Mouse (Mus musculus) bone marrow macrophage, adult 2 months (primary cell): ENCODE measurements at regions not wholly inside any gene's neighbourhood (a gene's known extent, or its start where the extent isn't known, plus 50 kb on each side); places are given as distances from the start of the nearest gene placed in this dataset.

Source experiments
- CTCF ChIP-seq: IDR thresholded peaks from 2 replicates; pipeline ENCODE4 v1.5.1; 2012; ENCODE audit warnings: low read depth, mild to moderate bottlenecking, low read length, moderate library complexity
- POLR2A ChIP-seq: IDR thresholded peaks from 2 replicates; pipeline ENCODE4 v1.6.1; 2012; ENCODE audit warnings: mild to moderate bottlenecking, low read depth, low read length, borderline replicate concordance

DNA sequence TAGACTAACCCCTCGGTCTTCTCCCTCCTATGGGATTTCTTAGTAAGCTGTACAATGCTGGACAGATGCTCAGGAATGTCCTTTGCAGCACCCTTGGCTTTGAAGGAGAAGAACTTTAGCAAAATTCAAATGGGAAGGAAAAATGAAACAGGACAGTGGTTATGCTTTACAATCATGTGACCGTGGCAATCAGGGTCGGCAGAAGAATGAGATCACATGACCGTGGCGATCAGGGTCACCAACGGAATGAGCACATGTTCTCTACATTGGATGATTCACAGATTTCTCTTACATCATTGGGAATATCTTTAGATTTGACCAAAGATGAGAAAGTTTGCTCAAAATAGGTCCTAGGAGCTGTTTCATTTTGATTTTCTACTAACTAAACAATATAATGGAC lies 108.7 kb upstream of the Sgcd start:
- TF ChIP-seq CTCF (no peak), POLR2A (no peak)
